Mouse (Mus musculus): ENCODE measurements around the gene Ebi3. TPM values are rescaled to one million over a fixed set of nuclear protein-coding genes. Genes with fewer than 3 reads are reported as not detected.

Gene Ebi3
- polyA plus RNA-seq, 2 experiments: 3.0 to 4.1 TPM

- DNase-seq (ENCODE audit: low read depth in 3 of 3, low spot score in 3 of 3) (no peak), ATAC-seq (ENCODE audit: insufficient read depth) (0 out of 2 replicates have a peak, but pooled peaks have one; percentile 23)
- no peak overlapping the region for H3K27ac ChIP-seq
- WGBS (ENCODE audit: insufficient replicate concordance): 59% methylated on average over 8 of the region's 8 CpGs
- no peak for TF ChIP-seq CTCF (IDR thresholded peaks at IDR 0.05; ENCODE audit: low read depth)
- no peak for TF ChIP-seq EP300 (IDR thresholded peaks at IDR 0.05; ENCODE audit: low read depth)
- no peaks in the 10 kb centered on the region for H3K4me1 ChIP-seq (replicated peaks; ENCODE audit: control insufficient read depth in 2 of 2, insufficient read depth in 2 of 2, low read length in 1 of 2)
- H3K27me3 ChIP-seq (ENCODE audit: control insufficient read depth, insufficient read depth, low read length): peaks cover 10% of the 10 kb centered on the region
- H3K4me3 ChIP-seq (ENCODE audit: insufficient read depth in 1 of 2, low read depth in 2 of 2, low read length in 2 of 2): no peak overlapping the region
- H3K4me2 ChIP-seq (ENCODE audit: low read depth): no peak overlapping the region
- H3K9me3 ChIP-seq (ENCODE audit: control insufficient read depth, low read length): no peaks in the 10 kb centered on the region
- H3K9ac ChIP-seq (replicated peaks): no peak overlapping the region
- no peaks in the 10 kb centered on the region for H3K36me3 ChIP-seq (replicated peaks; ENCODE audit: control insufficient read depth, insufficient read depth, low read depth)
Observed at GRCm38 (mm10) chr17:55990278-55990898, 37.9 kb downstream of the Ebi3 start.

- H3K27ac ChIP-seq: no peak overlapping the region
- H3K4me2 ChIP-seq (ENCODE audit: low read depth): no peak overlapping the region
- H3K4me1 ChIP-seq (replicated peaks; ENCODE audit: control insufficient read depth in 2 of 2, insufficient read depth in 2 of 2, low read length in 1 of 2): no peaks in the 10 kb centered on the region
- H3K27me3 ChIP-seq (ENCODE audit: control insufficient read depth, insufficient read depth, low read length): no peaks in the 10 kb centered on the region
- H3K36me3 ChIP-seq (replicated peaks; ENCODE audit: control insufficient read depth, insufficient read depth, low read depth): no peaks in the 10 kb centered on the region
- no peaks in the 10 kb centered on the region for H3K9me3 ChIP-seq (ENCODE audit: control insufficient read depth, low read length)
- TF ChIP-seq EP300 (IDR thresholded peaks at IDR 0.05; ENCODE audit: low read depth): no peak
- TF ChIP-seq CTCF (IDR thresholded peaks at IDR 0.05; ENCODE audit: low read depth): no peak
- H3K9ac ChIP-seq (replicated peaks): no peak overlapping the region
- no peak overlapping the region for H3K4me3 ChIP-seq (ENCODE audit: insufficient read depth in 1 of 2, low read depth in 2 of 2, low read length in 2 of 2)
- ATAC-seq (ENCODE audit: insufficient read depth) (no peak), DNase-seq (ENCODE audit: low read depth in 3 of 3, low spot score in 3 of 3) (no peak)
- 77% methylated on average over 15 of the region's 15 CpGs for WGBS (ENCODE audit: insufficient replicate concordance)
Observed at GRCm38 (mm10) chr17:55996007-55996406, 43.6 kb downstream of the Ebi3 start.

- Histone ChIP-seq H3K4me2 (ENCODE audit: low read depth) (peak overlapping the region; percentile 31; the same call in 1 of the 2 replicates), H3K27ac (no peak overlapping the region), H3K36me3 (replicated peaks; ENCODE audit: control insufficient read depth, insufficient read depth, low read depth) (no peaks in the 10 kb centered on the region), H3K4me1 (replicated peaks; ENCODE audit: control insufficient read depth in 2 of 2, insufficient read depth in 2 of 2, low read length in 1 of 2) (no peaks in the 10 kb centered on the region), H3K4me3 (ENCODE audit: insufficient read depth in 1 of 2, low read depth in 2 of 2, low read length in 2 of 2) (no peak overlapping the region), H3K9ac (replicated peaks) (no peak overlapping the region), H3K27me3 (ENCODE audit: control insufficient read depth, insufficient read depth, low read length) (no peaks in the 10 kb centered on the region), H3K9me3 (ENCODE audit: control insufficient read depth, low read length) (no peaks in the 10 kb centered on the region)
- 11% methylated on average over 30 of the region's 30 CpGs for WGBS (ENCODE audit: insufficient replicate concordance)
- ATAC-seq (ENCODE audit: insufficient read depth): no peak
- TF ChIP-seq EP300 (IDR thresholded peaks at IDR 0.05; ENCODE audit: low read depth) (no peak), CTCF (IDR thresholded peaks at IDR 0.05; ENCODE audit: low read depth) (no peak)
- no peak for DNase-seq (ENCODE audit: low read depth in 3 of 3, low spot score in 3 of 3)
Observed at GRCm38 (mm10) chr17:55999794-56000499, 47.5 kb downstream of the Ebi3 start.

GRCm38 (mm10) chr17:56003000-56003399 lies 50.6 kb downstream of the Ebi3 start:
- no peak for DNase-seq (ENCODE audit: low read depth in 3 of 3, low spot score in 3 of 3)
- no peak for TF ChIP-seq CTCF (IDR thresholded peaks at IDR 0.05; ENCODE audit: low read depth)
- no peak for TF ChIP-seq EP300 (IDR thresholded peaks at IDR 0.05; ENCODE audit: low read depth)
- no peak overlapping the region for H3K4me3 ChIP-seq (ENCODE audit: insufficient read depth in 1 of 2, low read depth in 2 of 2, low read length in 2 of 2)
- no peaks in the 10 kb centered on the region for H3K36me3 ChIP-seq (replicated peaks; ENCODE audit: control insufficient read depth, insufficient read depth, low read depth)
- H3K9me3 ChIP-seq (ENCODE audit: control insufficient read depth, low read length): no peaks in the 10 kb centered on the region
- H3K4me1 ChIP-seq (replicated peaks; ENCODE audit: control insufficient read depth in 2 of 2, insufficient read depth in 2 of 2, low read length in 1 of 2): peaks cover 0 to 6% of the 10 kb centered on the region in 2 experiments; a peak in 2 of 4 replicates
- no peak for ATAC-seq (ENCODE audit: insufficient read depth)
- no peak overlapping the region for H3K9ac ChIP-seq (replicated peaks)
- 45% methylated on average over 3 of the region's 3 CpGs for WGBS (ENCODE audit: insufficient replicate concordance)
- no peak overlapping the region for H3K27ac ChIP-seq
- H3K27me3 ChIP-seq (ENCODE audit: control insufficient read depth, insufficient read depth, low read length): no peaks in the 10 kb centered on the region
- no peak overlapping the region for H3K4me2 ChIP-seq (ENCODE audit: low read depth)

- Histone ChIP-seq H3K9me3 (ENCODE audit: control insufficient read depth, low read length) (no peaks in the 10 kb centered on the region), H3K4me3 (ENCODE audit: insufficient read depth in 1 of 2, low read depth in 2 of 2, low read length in 2 of 2) (no peak within 1 kb of the TSS), H3K36me3 (replicated peaks; ENCODE audit: control insufficient read depth, insufficient read depth, low read depth) (no peaks in the 10 kb centered on the region), H3K4me1 (replicated peaks; ENCODE audit: control insufficient read depth in 2 of 2, insufficient read depth in 2 of 2, low read length in 1 of 2) (peaks cover 0 to 18% of the 10 kb centered on the region in 2 experiments; a peak in 3 of 4 replicates), H3K27ac (no peak within 1 kb of the TSS), H3K9ac (replicated peaks) (no peak within 1 kb of the TSS), H3K4me2 (ENCODE audit: low read depth) (peak within 1 kb of the TSS; percentile 20; the same call in 1 of the 2 replicates), H3K27me3 (ENCODE audit: control insufficient read depth, insufficient read depth, low read length) (no peaks in the 10 kb centered on the region)
- DNase-seq (ENCODE audit: low read depth in 3 of 3, low spot score in 3 of 3): peak; percentile 72 to 77 (median 73)
- WGBS (ENCODE audit: insufficient replicate concordance): 26% methylated on average over 13 of the region's 13 CpGs
- TF ChIP-seq CTCF (IDR thresholded peaks at IDR 0.05; ENCODE audit: low read depth) (no peak), EP300 (IDR thresholded peaks at IDR 0.05; ENCODE audit: low read depth) (no peak)
- ATAC-seq (ENCODE audit: insufficient read depth): no peak
Observed at GRCm38 (mm10) chr17:56005415-56006061, 53.1 kb downstream of the Ebi3 start, which contains the start of the genes Stap2 and Mpnd. Gene Stap2 (minus strand): TSS chr17:56005584. Gene Mpnd (plus strand): TSS chr17:56005711.

Other genes with a start within 250 kb of the Ebi3 start
- 4.9 and 8.4 TPM in 2 replicates for gene Pot1b, start 240.0 kb upstream of the Ebi3 start, polyA plus RNA-seq (2012; rRNA removed)
- 2.9 and 3.7 TPM in 2 replicates for gene Pot1b, start 240.0 kb upstream of the Ebi3 start, polyA plus RNA-seq (2014; fragmentation: Nextera tagmentation; extraction: Ambion mirVana)
- gene Adgre4, start 202.7 kb upstream of the Ebi3 start, polyA plus RNA-seq (2012; rRNA removed): 0.84 and 0.98 TPM in 2 replicates
- gene Adgre4, start 202.7 kb upstream of the Ebi3 start, polyA plus RNA-seq (2014; fragmentation: Nextera tagmentation; extraction: Ambion mirVana): 1.9 and 2.3 TPM in 2 replicates
- 0.40 and 0.71 TPM in 2 replicates for gene Zfp119a, start 73.7 kb upstream of the Ebi3 start, polyA plus RNA-seq (2012; rRNA removed)
- gene Zfp119a, start 73.7 kb upstream of the Ebi3 start, polyA plus RNA-seq (2014; fragmentation: Nextera tagmentation; extraction: Ambion mirVana): 2.1 and 2.2 TPM in 2 replicates
- gene Zfp959, start 60.5 kb upstream of the Ebi3 start, polyA plus RNA-seq (2012; rRNA removed): 1.6 and 2.6 TPM in 2 replicates
- gene Zfp959, start 60.5 kb upstream of the Ebi3 start, polyA plus RNA-seq (2014; fragmentation: Nextera tagmentation; extraction: Ambion mirVana): 4.1 and 4.7 TPM in 2 replicates
- gene Zfp119b, start 3.1 kb upstream of the Ebi3 start, polyA plus RNA-seq (2012; rRNA removed): 0.44 and 0.76 TPM in 2 replicates
- 2.1 and 2.5 TPM in 2 replicates for gene Zfp119b, start 3.1 kb upstream of the Ebi3 start, polyA plus RNA-seq (2014; fragmentation: Nextera tagmentation; extraction: Ambion mirVana)
- 3.2 and 5.1 TPM in 2 replicates for gene Yju2, start 6.5 kb downstream of the Ebi3 start, polyA plus RNA-seq (2012; rRNA removed)
- 5.2 and 6.4 TPM in 2 replicates for gene Yju2, start 6.5 kb downstream of the Ebi3 start, polyA plus RNA-seq (2014; fragmentation: Nextera tagmentation; extraction: Ambion mirVana)
- gene Shd, start 17.8 kb downstream of the Ebi3 start, polyA plus RNA-seq (2012; rRNA removed): 0.31 and 0.83 TPM in 2 replicates
- not detected in 2 replicates for gene Shd, start 17.8 kb downstream of the Ebi3 start, polyA plus RNA-seq (2014; fragmentation: Nextera tagmentation; extraction: Ambion mirVana)
- gene Fsd1, start 33.9 kb downstream of the Ebi3 start, polyA plus RNA-seq (2012; rRNA removed): 0.27 and 0.30 TPM in 2 replicates
- gene Fsd1, start 33.9 kb downstream of the Ebi3 start, polyA plus RNA-seq (2014; fragmentation: Nextera tagmentation; extraction: Ambion mirVana): 0.19 and 0.33 TPM in 2 replicates
- gene Stap2, start 52.9 kb downstream of the Ebi3 start, polyA plus RNA-seq (2012; rRNA removed): 1.9 and 2.0 TPM in 2 replicates
- gene Stap2, start 52.9 kb downstream of the Ebi3 start, polyA plus RNA-seq (2014; fragmentation: Nextera tagmentation; extraction: Ambion mirVana): 1.8 and 2.8 TPM in 2 replicates
- 15.7 TPM in 2 replicates for gene Mpnd, start 53.1 kb downstream of the Ebi3 start, polyA plus RNA-seq (2012; rRNA removed)
- gene Mpnd, start 53.1 kb downstream of the Ebi3 start, polyA plus RNA-seq (2014; fragmentation: Nextera tagmentation; extraction: Ambion mirVana): 12.9 and 14.8 TPM in 2 replicates
- gene Sh3gl1, start 84.0 kb downstream of the Ebi3 start, polyA plus RNA-seq (2012; rRNA removed): 28.8 and 30.0 TPM in 2 replicates
- 32.5 and 32.9 TPM in 2 replicates for gene Sh3gl1, start 84.0 kb downstream of the Ebi3 start, polyA plus RNA-seq (2014; fragmentation: Nextera tagmentation; extraction: Ambion mirVana)
- 10.8 and 14.6 TPM in 2 replicates for gene Chaf1a, start 87.8 kb downstream of the Ebi3 start, polyA plus RNA-seq (2012; rRNA removed)
- gene Chaf1a, start 87.8 kb downstream of the Ebi3 start, polyA plus RNA-seq (2014; fragmentation: Nextera tagmentation; extraction: Ambion mirVana): 10.2 and 13.0 TPM in 2 replicates
- gene Ubxn6, start 122.4 kb downstream of the Ebi3 start, polyA plus RNA-seq (2012; rRNA removed): 7.3 TPM in 2 replicates
- gene Ubxn6, start 122.4 kb downstream of the Ebi3 start, polyA plus RNA-seq (2014; fragmentation: Nextera tagmentation; extraction: Ambion mirVana): 10.8 and 12.2 TPM in 2 replicates
- gene Hdgfl2, start 127.0 kb downstream of the Ebi3 start, polyA plus RNA-seq (2012; rRNA removed): 18.2 and 29.5 TPM in 2 replicates
- 26.0 and 36.0 TPM in 2 replicates for gene Hdgfl2, start 127.0 kb downstream of the Ebi3 start, polyA plus RNA-seq (2014; fragmentation: Nextera tagmentation; extraction: Ambion mirVana)
- gene Plin4, start 157.2 kb downstream of the Ebi3 start, polyA plus RNA-seq (2012; rRNA removed): 0.01 TPM in 2 replicates
- 0.03 TPM in 1 of 2 replicates, not detected in the other for gene Plin4, start 157.2 kb downstream of the Ebi3 start, polyA plus RNA-seq (2014; fragmentation: Nextera tagmentation; extraction: Ambion mirVana)
- gene Plin5, start 165.0 kb downstream of the Ebi3 start, polyA plus RNA-seq (2012; rRNA removed): 0.11 and 0.29 TPM in 2 replicates
- 0.34 and 0.35 TPM in 2 replicates for gene Plin5, start 165.0 kb downstream of the Ebi3 start, polyA plus RNA-seq (2014; fragmentation: Nextera tagmentation; extraction: Ambion mirVana)
- 0.09 and 0.10 TPM in 2 replicates for gene Lrg1, start 169.4 kb downstream of the Ebi3 start, polyA plus RNA-seq (2012; rRNA removed)
- gene Lrg1, start 169.4 kb downstream of the Ebi3 start, polyA plus RNA-seq (2014; fragmentation: Nextera tagmentation; extraction: Ambion mirVana): 0.29 and 0.67 TPM in 2 replicates
- gene Sema6b, start 187.7 kb downstream of the Ebi3 start, polyA plus RNA-seq (2012; rRNA removed): 0.92 and 1.1 TPM in 2 replicates
- 0.43 and 0.71 TPM in 2 replicates for gene Sema6b, start 187.7 kb downstream of the Ebi3 start, polyA plus RNA-seq (2014; fragmentation: Nextera tagmentation; extraction: Ambion mirVana)
- 1.5 and 1.8 TPM in 2 replicates for gene Tnfaip8l1, start 209.8 kb downstream of the Ebi3 start, polyA plus RNA-seq (2012; rRNA removed)
- 2.4 and 2.7 TPM in 2 replicates for gene Tnfaip8l1, start 209.8 kb downstream of the Ebi3 start, polyA plus RNA-seq (2014; fragmentation: Nextera tagmentation; extraction: Ambion mirVana)
- 35.9 and 37.3 TPM in 2 replicates for gene Mydgf, start 231.3 kb downstream of the Ebi3 start, polyA plus RNA-seq (2012; rRNA removed)
- gene Mydgf, start 231.3 kb downstream of the Ebi3 start, polyA plus RNA-seq (2014; fragmentation: Nextera tagmentation; extraction: Ambion mirVana): 48.8 and 50.3 TPM in 2 replicates

All from liver, embryonic 14.5 days (tissue).